Mouse (Mus musculus) midbrain, postnatal 0 days (tissue): ENCODE measurements around the gene Gm2696. TPM values are rescaled to one million over a fixed set of nuclear protein-coding genes. Genes with fewer than 3 reads are reported as not detected.
"Not testable (repeated sequence)": the region's sequence is repeated elsewhere in the genome, so short reads cannot be mapped to it uniquely, and the experiment has no call there.

ENCODE experiments used
- ATAC-seq: fragments of 200-750 bp; cut with Nextera tagmentation; 2 replicates; pipeline ENCODE4 v1.8.0; 2017; ENCODE audit warnings: moderate number of reproducible peaks, mild to moderate bottlenecking, moderate TSS enrichment, moderate library complexity; ENCODE audit not compliant: low FRiP score
- DNase-seq: peaks from one replicate; pipeline ENCODE4 v3.0.0-alpha.2; 2015; ENCODE audit warnings: low spot score
- H3K27ac ChIP-seq: fragments of 300-500 bp; sonication (generic); 2 replicates; pipeline ENCODE4 v1.5.1; 2014; ENCODE audit warnings: low read depth, mild to moderate bottlenecking, low read length, mixed read lengths
- H3K27me3 ChIP-seq: fragments of 300-500 bp; sonication (generic); 2 replicates; pipeline ENCODE4 v1.6.1; 2014; ENCODE audit warnings: low read length, control low read depth, mixed read lengths; ENCODE audit not compliant: insufficient read depth
- H3K36me3 ChIP-seq: fragments of 300-500 bp; sonication (generic); 2 replicates; pipeline ENCODE4 v1.6.1; 2014; ENCODE audit warnings: low read length, control low read depth, mixed read lengths; ENCODE audit not compliant: insufficient read depth
- H3K4me1 ChIP-seq: fragments of 300-500 bp; sonication (generic); 2 replicates; pipeline ENCODE4 v1.6.1; 2014; ENCODE audit warnings: mild to moderate bottlenecking, control low read depth, antibody characterized with exemption, low read length, mixed read lengths; ENCODE audit not compliant: insufficient read depth
- H3K4me2 ChIP-seq: fragments of 300-500 bp; sonication (generic); 2 replicates; pipeline ENCODE4 v1.6.1; 2014; ENCODE audit warnings: low read depth, mild to moderate bottlenecking, low read length, mixed read lengths; ENCODE audit not compliant: poor library complexity, severe bottlenecking
- H3K4me3 ChIP-seq: fragments of 300-500 bp; sonication (generic); 2 replicates; pipeline ENCODE4 v1.5.1; 2014; ENCODE audit warnings: low read depth, mild to moderate bottlenecking, low read length, moderate library complexity
- H3K9ac ChIP-seq: fragments of 300-500 bp; sonication (generic); replicated peaks from 2 replicates; pipeline ENCODE4 v1.6.1; 2014; ENCODE audit warnings: mild to moderate bottlenecking, low read length, moderate library complexity, mixed read lengths; ENCODE audit not compliant: poor library complexity, severe bottlenecking
- H3K9me3 ChIP-seq: fragments of 300-500 bp; sonication (generic); 2 replicates; pipeline ENCODE4 v1.6.1; 2016; ENCODE audit warnings: low read length, control low read depth
- CTCF ChIP-seq: IDR thresholded peaks from 2 replicates; pipeline ENCODE4 v1.5.1; 2016; ENCODE audit warnings: antibody characterized with exemption, mild to moderate bottlenecking
- WGBS: fragments of 180-500 bp; shearing (Covaris S2); extraction: QIAGEN DNeasy Blood & Tissue Kit; methylation state at CpG from one replicate; pipeline ENCODE4 v1.1.7; 2014; 5-methylcytosine and 5-hydroxymethylcytosine counted together
- polyA plus RNA-seq: library from polyadenylated mRNA; unstranded; fragments of >200 nt; fragmentation: Nextera tagmentation; extraction: Ambion mirVana; gene quantifications from 2 replicates; pipeline ENCODE4 v1.2.1, GENCODE M21; 2015
- total RNA-seq: library from RNA; depleted of rRNA; stranded (reverse); fragments of >200 nt; gene quantifications from 2 replicates; pipeline ENCODE4 v1.2.3, GENCODE M21; 2014; rRNA removed

The Gm2696 gene
- not detected in 2 replicates for total RNA-seq
- polyA plus RNA-seq = not detected in 2 replicates

DNA sequence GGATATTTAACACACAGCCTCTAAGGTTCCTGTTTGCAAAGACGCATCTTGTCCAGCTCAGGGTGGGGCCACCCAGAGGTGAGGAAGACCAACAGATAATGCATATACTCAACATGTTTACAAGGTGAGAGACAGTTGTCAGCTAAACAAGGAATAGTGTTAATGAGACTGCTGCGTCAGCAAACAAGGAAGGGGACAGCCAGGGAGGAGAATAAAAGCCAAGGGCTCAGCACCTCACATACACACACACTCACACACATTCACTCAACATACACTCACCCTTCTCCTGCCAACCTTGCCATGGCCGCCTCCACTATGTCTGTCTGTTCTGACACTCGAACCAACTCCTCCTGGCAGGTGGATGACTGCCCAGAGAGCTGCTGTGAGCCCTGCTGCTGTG lies at the start of gene Gm2696:
TSS of gene Gm2696 (plus strand) at position 301 of the 400 bp plus-strand sequence.
- H3K4me1 ChIP-seq = no peaks in the 10 kb centered on the region
- DNase-seq (no peak), ATAC-seq (no peak)
- no peaks in the 10 kb centered on the region for H3K36me3 ChIP-seq
- H3K4me2 ChIP-seq = no peak within 1 kb of the TSS
- no peaks in the 10 kb centered on the region; the same call in 1 of the 2 replicates for H3K27me3 ChIP-seq
- WGBS = 55% methylated on average over 4 of the region's 4 CpGs
- no peak for TF ChIP-seq CTCF
- no peaks in the 10 kb centered on the region for H3K9me3 ChIP-seq
- H3K4me3 ChIP-seq = no peak within 1 kb of the TSS
- H3K9ac ChIP-seq = no peak within 1 kb of the TSS
- no peak within 1 kb of the TSS for H3K27ac ChIP-seq

DNA sequence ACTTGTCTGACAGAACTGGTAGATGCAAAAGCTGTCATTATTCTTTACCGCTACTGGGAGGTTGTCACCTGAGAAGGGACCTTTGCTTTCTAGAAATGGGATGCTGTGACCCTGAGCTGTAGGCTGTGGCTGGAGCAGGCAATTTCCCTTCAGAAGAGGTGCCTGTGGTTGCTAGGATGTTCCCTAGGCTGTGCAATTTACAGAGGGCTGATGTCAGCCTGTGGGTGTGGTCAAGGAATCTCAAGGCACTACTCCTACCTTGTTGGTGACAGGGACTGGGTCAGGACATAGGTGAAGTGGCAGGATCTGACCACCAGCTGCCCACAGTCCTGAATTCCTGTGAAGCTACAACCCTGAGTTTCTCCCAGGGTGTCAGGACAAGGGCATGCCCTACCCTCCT lies 44.8 kb upstream of the Gm2696 start:
- no peak overlapping the region for H3K4me2 ChIP-seq
- H3K4me1 ChIP-seq = no peaks in the 10 kb centered on the region
- no peak for TF ChIP-seq CTCF
- no peaks in the 10 kb centered on the region for H3K36me3 ChIP-seq
- 90% methylated on average over 1 of the region's 1 CpGs for WGBS
- no peak overlapping the region for H3K4me3 ChIP-seq
- no peak for DNase-seq
- no peak for ATAC-seq
- H3K9me3 ChIP-seq = 0 out of 2 replicates have a peak, but pooled peaks cover 4% of the 10 kb centered on the region
- H3K9ac ChIP-seq = no peak overlapping the region
- H3K27me3 ChIP-seq = no peaks in the 10 kb centered on the region
- no peak overlapping the region for H3K27ac ChIP-seq

DNA sequence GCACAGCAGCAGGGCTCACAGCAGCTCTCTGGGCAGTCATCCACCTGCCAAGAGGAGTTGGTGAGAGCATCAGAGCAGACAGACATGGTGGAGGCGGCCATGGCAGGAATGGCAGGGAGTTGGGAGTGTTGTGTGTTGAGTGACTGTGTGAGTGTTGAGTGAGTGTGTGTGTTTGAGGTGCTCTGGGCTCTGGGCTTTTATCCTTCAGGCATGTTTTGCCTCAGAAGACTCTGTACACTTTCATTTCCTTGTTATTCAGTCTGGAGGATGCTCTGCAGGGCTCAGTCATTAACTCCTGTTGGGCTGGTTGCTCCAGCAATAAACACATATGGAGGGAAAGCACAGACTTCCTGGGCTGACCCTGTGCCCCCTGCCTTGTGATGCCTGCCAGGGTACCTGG lies 43.3 kb upstream of the Gm2696 start, which contains the start of gene Gm3238:
TSS of gene Gm3238 (minus strand) at position 101 of the 400 bp plus-strand sequence.
- H3K9ac ChIP-seq, H3K4me3 ChIP-seq, H3K36me3 ChIP-seq, DNase-seq, H3K4me2 ChIP-seq, H3K9me3 ChIP-seq, H3K4me1 ChIP-seq, H3K27me3 ChIP-seq, H3K27ac ChIP-seq, ATAC-seq: not testable (repeated sequence)
- WGBS = no CpG with 5 or more reads among the region's 1 CpGs

DNA sequence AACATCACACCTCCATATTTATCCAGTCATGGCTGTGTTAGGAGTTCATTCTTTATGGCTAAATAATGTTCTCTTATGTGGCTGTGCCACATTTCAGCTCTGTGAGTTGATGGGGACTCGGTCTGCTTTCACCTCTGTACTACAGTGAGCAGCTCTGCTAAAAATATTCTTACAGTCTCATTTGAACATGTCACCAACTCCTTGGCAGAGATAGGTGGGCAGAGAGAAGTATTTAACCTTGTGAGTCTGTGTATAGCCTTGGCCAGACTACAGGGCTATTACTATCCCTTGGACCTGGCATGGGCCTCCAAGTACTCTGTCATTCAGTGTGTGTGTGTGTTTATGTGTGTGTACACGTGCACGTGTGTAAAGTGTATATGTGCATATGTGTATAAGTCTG lies 42.3 kb upstream of the Gm2696 start:
- H3K27me3 ChIP-seq, H3K4me1 ChIP-seq, H3K9me3 ChIP-seq, DNase-seq, H3K27ac ChIP-seq, H3K4me2 ChIP-seq, H3K4me3 ChIP-seq, ATAC-seq, H3K9ac ChIP-seq, H3K36me3 ChIP-seq: not testable (repeated sequence)
- 88% methylated on average over 1 of the region's 3 CpGs for WGBS

DNA sequence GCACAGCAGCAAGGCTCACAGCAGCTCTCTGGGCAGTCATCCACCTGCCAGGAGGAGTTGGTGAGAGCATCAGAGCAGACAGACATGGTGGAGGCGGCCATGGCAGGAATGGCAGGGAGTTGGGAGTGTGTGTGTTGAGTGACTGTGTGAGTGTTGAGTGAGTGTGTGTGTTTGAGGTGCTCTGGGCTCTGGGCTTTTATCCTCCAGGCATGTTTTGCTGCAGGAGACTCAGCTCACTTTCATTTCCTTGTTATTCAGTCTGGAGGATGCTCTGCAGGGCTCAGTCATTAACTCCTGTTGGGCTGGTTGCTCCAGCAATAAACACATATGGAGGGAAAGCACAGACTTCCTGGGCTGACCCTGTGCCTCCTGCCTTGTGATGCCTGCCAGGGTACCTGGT lies 37.6 kb upstream of the Gm2696 start, which contains the start of gene Gm7138:
TSS of gene Gm7138 (minus strand) at position 101 of the 400 bp plus-strand sequence.
- ATAC-seq, H3K9me3 ChIP-seq, H3K36me3 ChIP-seq, H3K9ac ChIP-seq, H3K4me3 ChIP-seq, H3K4me2 ChIP-seq, DNase-seq, H3K27me3 ChIP-seq, H3K27ac ChIP-seq, H3K4me1 ChIP-seq: not testable (repeated sequence)
- 70% methylated on average over 1 of the region's 1 CpGs for WGBS

DNA sequence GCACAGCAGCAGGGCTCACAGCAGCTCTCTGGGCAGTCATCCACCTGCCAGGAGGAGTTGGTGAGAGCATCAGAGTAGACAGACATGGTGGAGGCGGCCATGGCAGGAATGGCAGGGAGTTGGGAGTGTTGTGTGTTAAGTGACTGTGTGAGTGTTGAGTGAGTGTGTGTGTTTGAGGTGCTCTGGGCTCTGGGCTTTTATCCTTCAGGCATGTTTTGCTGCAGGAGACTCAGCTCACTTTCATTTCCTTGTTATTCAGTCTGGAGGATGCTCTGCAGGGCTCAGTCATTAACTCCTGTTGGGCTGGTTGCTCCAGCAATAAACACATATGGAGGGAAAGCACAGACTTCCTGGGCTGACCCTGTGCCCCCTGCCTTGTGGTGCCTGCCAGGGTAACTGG lies 32.0 kb upstream of the Gm2696 start, which contains the start of gene Gm3250:
TSS of gene Gm3250 (minus strand) at position 101 of the 400 bp plus-strand sequence.
- H3K27me3 ChIP-seq, H3K4me2 ChIP-seq, ATAC-seq, H3K36me3 ChIP-seq, H3K4me3 ChIP-seq, H3K9me3 ChIP-seq, H3K9ac ChIP-seq, H3K4me1 ChIP-seq, DNase-seq, H3K27ac ChIP-seq: not testable (repeated sequence)
- WGBS = no CpG with 5 or more reads among the region's 1 CpGs

DNA sequence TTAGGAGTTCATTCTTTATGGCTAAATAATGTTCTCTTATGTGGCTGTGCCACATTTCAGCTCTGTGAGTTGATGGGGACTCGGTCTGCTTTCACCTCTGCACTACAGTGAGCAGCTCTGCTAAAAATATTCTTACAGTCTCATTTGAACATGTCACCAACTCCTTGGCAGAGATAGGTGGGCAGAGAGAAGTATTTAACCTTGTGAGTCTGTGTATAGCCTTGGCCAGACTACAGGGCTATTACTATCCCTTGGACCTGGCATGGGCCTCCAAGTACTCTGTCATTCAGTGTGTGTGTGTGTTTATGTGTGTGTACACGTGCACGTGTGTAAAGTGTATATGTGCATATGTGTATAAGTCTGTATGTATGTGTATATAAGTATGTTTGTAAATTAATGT lies 31.1 kb upstream of the Gm2696 start:
- WGBS = 93% methylated on average over 1 of the region's 3 CpGs
- not testable (repeated sequence) for H3K27ac ChIP-seq, ATAC-seq, H3K9me3 ChIP-seq, H3K4me2 ChIP-seq, H3K4me3 ChIP-seq, H3K36me3 ChIP-seq, DNase-seq, H3K9ac ChIP-seq, H3K27me3 ChIP-seq, H3K4me1 ChIP-seq

DNA sequence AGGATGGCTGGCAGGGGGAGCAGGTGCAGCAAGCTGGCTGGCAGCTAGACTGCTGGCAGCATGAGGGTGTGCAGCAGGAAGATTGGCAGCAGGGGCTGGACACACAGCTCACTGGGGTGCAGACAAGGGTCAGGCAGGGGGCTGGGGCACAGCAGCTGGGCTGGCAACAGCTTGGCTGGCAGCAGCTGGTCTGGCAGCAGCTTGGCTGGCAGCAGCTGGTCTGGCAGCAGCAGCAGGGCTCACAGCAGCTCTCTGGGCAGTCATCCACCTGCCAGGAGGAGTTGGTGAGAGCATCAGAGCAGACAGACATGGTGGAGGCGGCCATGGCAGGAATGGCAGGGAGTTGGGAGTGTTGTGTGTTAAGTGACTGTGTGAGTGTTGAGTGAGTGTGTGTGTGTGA lies 26.6 kb upstream of the Gm2696 start, which contains the start of gene Gm7137:
TSS of gene Gm7137 (minus strand) at position 325 of the 400 bp plus-strand sequence.
- H3K4me1 ChIP-seq, H3K9me3 ChIP-seq, H3K27ac ChIP-seq, ATAC-seq, H3K9ac ChIP-seq, DNase-seq, H3K4me2 ChIP-seq, H3K27me3 ChIP-seq, H3K4me3 ChIP-seq, H3K36me3 ChIP-seq: not testable (repeated sequence)
- 86% methylated on average over 1 of the region's 1 CpGs for WGBS
